Mouse (Mus musculus) CH12.LX (cell line): ENCODE results near the gene Retnlb. TPM values are rescaled to one million over a fixed set of nuclear protein-coding genes. Genes with fewer than 3 reads are reported as not detected.

Experiments
- DNase-seq: peaks from one replicate; pipeline ENCODE4 v3.0.0-alpha.2; 2013; ENCODE audit errors: extremely low read depth
- H3K27ac ChIP-seq: 2 replicates; pipeline ENCODE4 v1.5.1; 2012; ENCODE audit warnings: low read depth, mild to moderate bottlenecking, control low read depth, moderate library complexity; ENCODE audit not compliant: insufficient read depth
- H3K27me3 ChIP-seq: replicated peaks from 2 replicates; pipeline ENCODE3; 2012; ENCODE audit warnings: inconsistent platforms
- H3K36me3 ChIP-seq, 2 experiments: replicated peaks in 1 of 2; 2 replicates each; pipeline versions ENCODE3 to v1.6.1; 2012; ENCODE audit warnings: inconsistent platforms in 1 of 2, low read length in 1 of 2, mild to moderate bottlenecking in 1 of 2, mixed read lengths in 1 of 2, moderate library complexity in 1 of 2; ENCODE audit not compliant: control insufficient read depth in 1 of 2, insufficient read depth in 1 of 2
- H3K4me1 ChIP-seq, 2 experiments: 2 replicates each; pipeline ENCODE4 v1.6.1; 2012; ENCODE audit warnings: inconsistent platforms in 1 of 2, moderate library complexity in 1 of 2; ENCODE audit not compliant: insufficient read depth in 2 of 2, control insufficient read depth in 1 of 2
- H3K4me2 ChIP-seq: 2 replicates; pipeline ENCODE4 v1.6.1; 2012; ENCODE audit warnings: low read depth, mild to moderate bottlenecking, control low read depth; ENCODE audit not compliant: poor library complexity, insufficient read depth, severe bottlenecking
- H3K4me3 ChIP-seq, 3 experiments: fragments of 150-350 bp in 1 of 3; sonication (generic) in 1 of 3; replicated peaks in 1 of 3; 2 replicates each; pipeline versions ENCODE3 to v1.5.1; 2011 to 2012; ENCODE audit warnings: low read depth in 2 of 3, low read length in 2 of 3, mild to moderate bottlenecking in 2 of 3, moderate library complexity in 2 of 3, control low read depth in 1 of 3, improper control_type of control experiment in 1 of 3, inconsistent platforms in 1 of 3, mixed read lengths in 1 of 3; ENCODE audit not compliant: poor library complexity in 1 of 3
- H3K79me2 ChIP-seq: replicated peaks from 2 replicates; pipeline ENCODE4 v1.6.1; 2012; ENCODE audit warnings: mild to moderate bottlenecking, moderate library complexity; ENCODE audit not compliant: control insufficient read depth, poor library complexity, insufficient read depth, severe bottlenecking; ENCODE audit errors: extremely low read depth
- H3K9ac ChIP-seq: 2 replicates; pipeline ENCODE4 v1.6.1; 2012; ENCODE audit warnings: low read depth, mild to moderate bottlenecking, control low read depth, moderate library complexity; ENCODE audit not compliant: insufficient read depth
- H3K9me3 ChIP-seq: replicated peaks from 2 replicates; pipeline ENCODE3; 2012; ENCODE audit warnings: low read length, inconsistent platforms, mixed read lengths
- CHD2 ChIP-seq: IDR thresholded peaks from 2 replicates; pipeline ENCODE4 v1.6.1; 2011; ENCODE audit warnings: low read length, improper control_type of control experiment
- CTCF ChIP-seq, 2 experiments: IDR thresholded peaks in 1 of 2; conservative IDR thresholded peaks in 1 of 2; 2 replicates each; pipeline ENCODE4 v1.5.1; 2011 to 2012; ENCODE audit warnings: low read depth in 2 of 2, low read length in 2 of 2, improper control_type of control experiment in 1 of 2, inconsistent platforms in 1 of 2, mild to moderate bottlenecking in 1 of 2, moderate library complexity in 1 of 2
- E2F4 ChIP-seq: IDR thresholded peaks from 2 replicates; pipeline ENCODE4 v1.6.1; 2011; ENCODE audit warnings: low read depth, low read length, improper control_type of control experiment; ENCODE audit not compliant: insufficient replicate concordance
- ELF1 ChIP-seq: IDR thresholded peaks from 2 replicates; pipeline ENCODE4 v1.6.1; 2014; ENCODE audit warnings: low read depth, mild to moderate bottlenecking, inconsistent platforms, low read length, improper control_type of control experiment
- EP300 ChIP-seq: IDR thresholded peaks from 2 replicates; pipeline ENCODE4 v1.6.1; 2011; ENCODE audit warnings: low read length, improper control_type of control experiment
- HCFC1 ChIP-seq: IDR thresholded peaks from 2 replicates; pipeline ENCODE4 v1.6.1; 2012; ENCODE audit warnings: low read depth, mild to moderate bottlenecking, inconsistent platforms, low read length, improper control_type of control experiment
- IRF4 ChIP-seq: IDR thresholded peaks from 2 replicates; pipeline ENCODE4 v1.6.1; 2014; ENCODE audit warnings: low read depth, mild to moderate bottlenecking, inconsistent platforms, low read length, improper control_type of control experiment
- JUN ChIP-seq: IDR thresholded peaks from 2 replicates; pipeline ENCODE4 v1.6.1; 2011; ENCODE audit warnings: low read depth, mild to moderate bottlenecking, low read length, improper control_type of control experiment, moderate library complexity; ENCODE audit not compliant: insufficient read depth
- JUND ChIP-seq: conservative IDR thresholded peaks from 2 replicates; pipeline ENCODE4 v1.6.1; 2011; ENCODE audit warnings: low read depth, low read length, improper control_type of control experiment
- KAT2A ChIP-seq: IDR thresholded peaks from 2 replicates; pipeline ENCODE4 v1.6.1; 2012; ENCODE audit warnings: low read length, improper control_type of control experiment, inconsistent platforms; ENCODE audit not compliant: insufficient replicate concordance
- MAFK ChIP-seq: IDR thresholded peaks from 2 replicates; pipeline ENCODE4 v1.6.1; 2011; ENCODE audit warnings: low read length, improper control_type of control experiment; ENCODE audit not compliant: insufficient replicate concordance
- MAX ChIP-seq: IDR thresholded peaks from 2 replicates; pipeline ENCODE4 v1.6.1; 2011; ENCODE audit warnings: low read length, improper control_type of control experiment
- MXI1 ChIP-seq: IDR thresholded peaks from 2 replicates; pipeline ENCODE4 v1.6.1; 2011; ENCODE audit warnings: mild to moderate bottlenecking, low read depth, low read length, improper control_type of control experiment
- MYC ChIP-seq: IDR thresholded peaks from 2 replicates; pipeline ENCODE4 v1.6.1; 2011; ENCODE audit warnings: low read depth, mild to moderate bottlenecking, improper control_type of control experiment, low read length
- NELFE ChIP-seq: IDR thresholded peaks from 2 replicates; pipeline ENCODE4 v1.6.1; 2011; ENCODE audit warnings: low read depth, low read length, improper control_type of control experiment
- NRF1 ChIP-seq: IDR thresholded peaks from 2 replicates; pipeline ENCODE4 v1.6.1; 2014; ENCODE audit warnings: low read depth, mild to moderate bottlenecking, inconsistent platforms, low read length, improper control_type of control experiment, moderate library complexity
- POLR2A ChIP-seq: IDR thresholded peaks from 2 replicates; pipeline ENCODE4 v1.6.1; 2011; ENCODE audit warnings: low read depth, mild to moderate bottlenecking, improper control_type of control experiment, low read length
- RCOR1 ChIP-seq: conservative IDR thresholded peaks from 2 replicates; pipeline ENCODE4 v1.6.1; 2012; ENCODE audit warnings: low read depth, mild to moderate bottlenecking, inconsistent platforms, low read length, improper control_type of control experiment
- TBP ChIP-seq: conservative IDR thresholded peaks from 2 replicates; pipeline ENCODE4 v1.6.1; 2011; ENCODE audit warnings: low read depth, low read length, improper control_type of control experiment
- UBTF ChIP-seq: IDR thresholded peaks from 2 replicates; pipeline ENCODE4 v1.6.1; 2012; ENCODE audit warnings: low read depth, mild to moderate bottlenecking, inconsistent platforms, low read length, improper control_type of control experiment, moderate library complexity
- ZC3H11A ChIP-seq: IDR thresholded peaks from 2 replicates; pipeline ENCODE4 v1.6.1; 2012; ENCODE audit warnings: low read depth, mild to moderate bottlenecking, inconsistent platforms, low read length, improper control_type of control experiment
- ZNF384 ChIP-seq: IDR thresholded peaks from 2 replicates; pipeline ENCODE4 v1.6.1; 2012; ENCODE audit warnings: low read depth, low read length, improper control_type of control experiment, inconsistent platforms
- dilution Hi-C: fragments of 300-500 bp; cut with MboI; formaldehyde crosslinking; loops from 2 replicates; pipeline ENCODE4 v1.14.3; 2020; ENCODE audit warnings: low sequenced_read_pairs; ENCODE audit not compliant: extremely low pct_unique_long_range_greater_than_20kb, extremely low pct_ligation_motif_present
- in situ Hi-C: fragments of 300-500 bp; cut with MboI; formaldehyde crosslinking; loops from 3 replicates; pipeline ENCODE4 v1.14.3; 2019; ENCODE audit warnings: low sequenced_read_pairs, low pct_ligation_motif_present, low pct_unique_long_range_greater_than_20kb, mixed read lengths
- polyA plus RNA-seq: library from polyadenylated mRNA; unstranded; fragments of >175 nt; gene quantifications from 2 replicates; pipeline ENCODE4 v1.2.1, GENCODE M21; 2012; ENCODE audit warnings: low read depth; ENCODE audit not compliant: insufficient read length
- total RNA-seq, 2 experiments: library from RNA; depleted of rRNA; stranded (reverse); fragments of 300-350 nt in 1 of 2; fragments of >200 nt in 1 of 2; gene quantifications; 2 replicates each; pipeline ENCODE4 v1.2.3; 2012 to 2014

Gene Retnlb
- total and polyA plus RNA-seq, 3 experiments: not detected

DNA sequence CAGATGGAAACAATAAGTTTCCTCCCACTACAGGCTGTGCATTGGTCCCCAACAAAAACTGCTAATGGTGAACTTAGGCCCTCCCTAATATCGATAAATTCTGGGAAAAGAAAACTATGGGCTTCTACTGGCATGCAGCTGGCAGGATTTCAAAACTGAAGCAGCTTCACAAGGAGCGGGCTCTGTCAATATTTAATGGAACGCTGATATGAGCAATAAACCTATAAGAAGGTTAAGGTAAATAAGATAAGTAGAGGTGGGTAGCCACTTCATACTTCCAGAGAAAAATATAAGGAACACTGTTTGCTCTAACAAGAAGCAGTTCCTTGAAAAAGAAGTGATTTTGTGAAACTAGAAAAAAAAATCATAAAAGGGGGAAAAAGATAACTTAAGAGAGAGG lies 9.8 kb downstream of the Retnlb start:
- Histone ChIP-seq H3K4me2 (no peak overlapping the region), H3K27ac (no peak overlapping the region), H3K4me1 (no peaks in the 10 kb centered on the region), H3K79me2 (no peaks in the 10 kb centered on the region), H3K9ac (no peak overlapping the region), H3K4me3 (no peak overlapping the region), H3K36me3 (no peaks in the 10 kb centered on the region), H3K9me3 (peaks cover 19% of the 10 kb centered on the region), H3K27me3 (no peaks in the 10 kb centered on the region)
- dilution Hi-C loops (no loop called here), in situ Hi-C loops (no loop called here)
- no peak for TF ChIP-seq POLR2A
- no peak for DNase-seq

DNA sequence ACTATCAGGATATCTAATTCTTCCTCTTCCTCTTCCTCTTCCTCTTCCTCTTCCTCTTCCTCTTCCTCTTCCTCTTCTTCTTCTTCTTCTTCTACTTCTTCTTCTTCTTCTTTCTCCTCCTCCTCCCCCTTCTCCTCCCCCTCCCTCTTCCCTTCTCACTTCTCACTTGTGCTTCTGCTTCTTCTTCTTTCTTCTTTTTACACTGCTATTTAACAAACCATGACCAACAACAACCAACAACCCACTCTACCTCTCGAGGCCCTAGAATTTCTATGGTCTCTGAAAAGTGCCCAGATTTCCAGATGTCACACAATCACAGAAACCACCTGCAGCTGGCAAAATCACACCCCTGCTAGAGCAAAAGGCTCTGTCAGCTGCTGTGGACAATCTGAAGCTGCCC lies 11.0 kb downstream of the Retnlb start:
- Histone ChIP-seq H3K9me3 (peaks cover 25% of the 10 kb centered on the region), H3K4me1 (no peaks in the 10 kb centered on the region), H3K27me3 (no peaks in the 10 kb centered on the region), H3K79me2 (no peaks in the 10 kb centered on the region), H3K4me2 (no peak overlapping the region), H3K27ac (no peak overlapping the region), H3K4me3 (no peak overlapping the region), H3K9ac (no peak overlapping the region), H3K36me3 (no peaks in the 10 kb centered on the region)
- dilution Hi-C loops: no loop called here
- in situ Hi-C loops: no loop called here
- DNase-seq: no peak
- TF ChIP-seq JUN (no peak), ZNF384 (no peak), ELF1 (no peak), JUND (no peak), MAX (no peak), ZC3H11A (no peak), KAT2A (no peak), HCFC1 (no peak), CHD2 (no peak), NELFE (no peak), MAFK (no peak), EP300 (no peak), IRF4 (no peak), TBP (no peak), UBTF (no peak)

GRCm38 (mm10) chr16:48829060-48829459 lies 12.4 kb downstream of the Retnlb start:
- TF ChIP-seq MYC: no peak
- no peak for TF ChIP-seq TBP
- no peak for TF ChIP-seq MXI1
- no peak for TF ChIP-seq MAFK
- TF ChIP-seq RCOR1: no peak
- TF ChIP-seq HCFC1: no peak
- TF ChIP-seq E2F4: no peak
- TF ChIP-seq EP300: no peak
- no peak for TF ChIP-seq NRF1
- no peak for TF ChIP-seq CTCF (conservative IDR thresholded peaks at IDR 0.05 in 1 of 2, IDR thresholded peaks at IDR 0.05 in 1 of 2; ENCODE audit: low read depth in 2 of 2, low read length in 2 of 2)
- Histone ChIP-seq H3K4me2 (no peak overlapping the region), H3K79me2 (no peaks in the 10 kb centered on the region), H3K9me3 (peaks cover 25% of the 10 kb centered on the region), H3K27ac (no peak overlapping the region), H3K4me3 (no peak overlapping the region), H3K9ac (no peak overlapping the region), H3K27me3 (no peaks in the 10 kb centered on the region), H3K36me3 (no peaks in the 10 kb centered on the region), H3K4me1 (no peaks in the 10 kb centered on the region)
- no peak for DNase-seq
- in situ Hi-C loops (no loop called here), dilution Hi-C loops (no loop called here)
